Mouse (Mus musculus): ENCODE data around the gene Il9. TPM values are rescaled to one million over a fixed set of nuclear protein-coding genes. Genes with fewer than 3 reads are reported as not detected.

Gene Il9
- not detected in 2 replicates for polyA plus RNA-seq (2015; fragmentation: Nextera tagmentation; extraction: Ambion mirVana)

DNA sequence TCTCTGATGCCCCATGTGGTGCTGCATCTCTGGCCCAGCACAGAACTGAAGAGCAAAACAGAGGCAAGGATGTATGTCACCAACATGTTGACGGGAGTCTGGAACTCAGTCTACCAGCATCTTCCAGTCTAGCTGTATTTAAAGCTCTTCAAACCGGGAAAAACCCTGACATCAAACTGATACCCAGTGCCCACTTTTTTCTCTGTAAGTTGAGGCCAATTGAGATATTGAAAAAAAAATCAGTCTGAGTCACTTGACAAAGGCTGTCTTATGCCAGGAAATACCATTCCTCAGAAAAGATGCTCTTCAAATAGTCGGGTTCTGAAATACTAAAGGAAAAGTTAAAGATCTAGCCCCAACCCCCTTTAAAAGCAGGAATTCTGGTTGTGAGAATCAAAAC is at the start of gene Il9:
Il9 (minus strand) TSS at position 101 of the 400 bp plus-strand sequence.
- Histone ChIP-seq H3K36me3 (ENCODE audit: insufficient read depth, low read length) (no peaks in the 10 kb centered on the region), H3K4me3 (ENCODE audit: low read length) (no peak within 1 kb of the TSS), H3K27me3 (ENCODE audit: insufficient read depth, low read length) (no peaks in the 10 kb centered on the region), H3K27ac (ENCODE audit: low read length) (no peak within 1 kb of the TSS), H3K4me2 (replicated peaks; ENCODE audit: low read depth, low read length) (no peak within 1 kb of the TSS), H3K9me3 (ENCODE audit: low read length) (no peaks in the 10 kb centered on the region), H3K9ac (replicated peaks; ENCODE audit: low read length) (no peak within 1 kb of the TSS), H3K4me1 (ENCODE audit: insufficient read depth, low read length) (no peaks in the 10 kb centered on the region)
- WGBS, result 81% methylated on average over 3 of the region's 3 CpGs
- no peak for ATAC-seq (ENCODE audit: low FRiP score, low TSS enrichment)

DNA sequence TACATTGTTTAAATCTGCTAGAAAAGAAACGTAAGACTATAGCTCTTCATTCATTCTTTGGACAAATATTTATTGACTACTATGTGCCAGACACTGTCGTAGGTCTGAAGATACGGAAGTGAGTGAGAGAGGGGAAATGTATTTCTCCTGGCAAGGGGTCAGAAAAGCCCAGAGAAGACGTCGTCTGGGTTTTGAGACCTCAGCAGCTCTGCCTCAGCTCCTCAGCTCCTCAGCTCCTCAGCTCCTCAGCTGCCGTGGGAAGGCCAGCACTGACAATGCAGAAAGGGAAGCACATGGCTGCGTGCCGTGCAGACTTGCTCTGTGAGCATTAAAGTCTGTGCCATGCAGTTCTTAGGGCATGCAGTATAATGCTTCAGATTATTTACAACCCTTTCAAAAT is 47.6 kb upstream of the Il9 start:
- Histone ChIP-seq H3K9me3 (ENCODE audit: low read length) (peaks cover 7% of the 10 kb centered on the region), H3K4me3 (ENCODE audit: low read length) (no peak overlapping the region), H3K27me3 (ENCODE audit: insufficient read depth, low read length) (no peaks in the 10 kb centered on the region), H3K9ac (replicated peaks; ENCODE audit: low read length) (no peak overlapping the region), H3K4me2 (replicated peaks; ENCODE audit: low read depth, low read length) (no peak overlapping the region), H3K4me1 (ENCODE audit: insufficient read depth, low read length) (no peaks in the 10 kb centered on the region), H3K27ac (ENCODE audit: low read length) (no peak overlapping the region), H3K36me3 (ENCODE audit: insufficient read depth, low read length) (0 out of 2 replicates have a peak, but pooled peaks cover 6% of the 10 kb centered on the region)
- 55% methylated on average over 8 of the region's 8 CpGs for WGBS
- no peak for ATAC-seq (ENCODE audit: low FRiP score, low TSS enrichment)

DNA sequence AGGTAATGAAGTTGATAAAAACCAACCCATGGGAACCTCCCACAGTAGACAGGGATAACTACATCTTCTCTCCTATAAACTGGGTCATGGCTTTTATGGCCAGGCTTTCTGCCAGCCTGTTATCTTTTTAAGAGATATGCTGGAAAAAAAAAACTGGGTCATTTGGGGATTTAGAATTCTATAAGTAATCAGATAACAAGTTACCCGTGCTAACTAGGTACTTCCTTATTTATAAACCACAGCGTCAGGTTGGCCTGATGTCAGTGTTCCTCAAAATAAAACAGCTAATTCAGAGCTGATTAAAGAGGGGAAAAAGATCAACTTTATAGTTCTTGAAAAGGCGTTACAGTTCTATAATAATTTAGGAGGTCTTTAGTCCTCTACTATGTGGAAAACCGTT is 47.0 kb upstream of the Il9 start:
- WGBS, result 76% methylated on average over 4 of the region's 4 CpGs
- H3K9ac ChIP-seq (replicated peaks; ENCODE audit: low read length), result no peak overlapping the region
- no peaks in the 10 kb centered on the region for H3K4me1 ChIP-seq (ENCODE audit: insufficient read depth, low read length)
- H3K4me2 ChIP-seq (replicated peaks; ENCODE audit: low read depth, low read length), result no peak overlapping the region
- peaks cover 1% of the 10 kb centered on the region for H3K9me3 ChIP-seq (ENCODE audit: low read length)
- H3K27ac ChIP-seq (ENCODE audit: low read length), result no peak overlapping the region
- ATAC-seq (ENCODE audit: low FRiP score, low TSS enrichment), result no peak
- no peaks in the 10 kb centered on the region for H3K27me3 ChIP-seq (ENCODE audit: insufficient read depth, low read length)
- no peak overlapping the region for H3K4me3 ChIP-seq (ENCODE audit: low read length)
- H3K36me3 ChIP-seq (ENCODE audit: insufficient read depth, low read length), result 0 out of 2 replicates have a peak, but pooled peaks cover 2% of the 10 kb centered on the region

DNA sequence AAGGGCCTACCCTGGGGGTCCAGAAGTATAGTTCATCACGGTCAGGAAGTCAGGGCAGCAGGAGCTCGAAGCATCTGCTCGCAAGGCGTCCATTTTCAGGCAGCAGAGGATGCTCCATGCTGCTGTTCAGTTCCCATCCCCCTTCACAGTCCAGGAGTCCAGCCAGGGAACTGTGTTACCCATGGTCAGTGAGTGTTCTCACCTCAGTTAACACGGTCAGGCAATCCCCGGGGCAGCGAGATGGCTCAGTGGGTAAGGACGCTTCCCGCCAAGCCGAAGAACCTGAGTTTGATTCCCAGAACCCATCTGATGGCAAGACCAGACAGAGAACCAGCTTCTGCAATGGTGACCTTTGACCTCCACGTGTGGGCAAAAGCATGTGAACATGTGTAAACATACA is 46.2 kb upstream of the Il9 start:
- H3K4me3 ChIP-seq (ENCODE audit: low read length), result no peak overlapping the region
- H3K9ac ChIP-seq (replicated peaks; ENCODE audit: low read length), result no peak overlapping the region
- no peak overlapping the region for H3K27ac ChIP-seq (ENCODE audit: low read length)
- no peak overlapping the region for H3K4me2 ChIP-seq (replicated peaks; ENCODE audit: low read depth, low read length)
- H3K36me3 ChIP-seq (ENCODE audit: insufficient read depth, low read length), result no peaks in the 10 kb centered on the region
- WGBS, result 83% methylated on average over 11 of the region's 11 CpGs
- no peaks in the 10 kb centered on the region for H3K27me3 ChIP-seq (ENCODE audit: insufficient read depth, low read length)
- no peaks in the 10 kb centered on the region for H3K4me1 ChIP-seq (ENCODE audit: insufficient read depth, low read length)
- H3K9me3 ChIP-seq (ENCODE audit: low read length), result no peaks in the 10 kb centered on the region; the same call in 1 of the 2 replicates
- no peak for ATAC-seq (ENCODE audit: low FRiP score, low TSS enrichment)

DNA sequence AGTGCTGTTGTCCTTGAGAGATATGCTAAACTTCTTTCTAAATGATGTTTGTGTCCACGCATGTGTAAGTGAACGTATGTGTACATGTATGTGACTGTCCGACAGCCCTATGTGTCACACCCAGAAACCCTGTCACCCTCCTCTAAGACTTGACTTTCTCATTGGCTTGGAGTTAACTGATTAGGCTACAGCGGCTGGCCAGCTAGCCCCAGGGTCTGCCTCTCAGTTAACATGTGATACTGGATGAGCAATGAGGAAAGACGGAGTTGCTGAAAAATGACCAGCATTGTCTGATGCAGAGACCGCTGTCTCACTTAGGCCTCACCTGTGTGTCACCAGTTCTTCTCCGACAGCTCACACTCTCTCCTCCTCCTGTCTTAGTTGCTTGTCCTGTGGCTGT is 45.8 kb upstream of the Il9 start:
- H3K9me3 ChIP-seq (ENCODE audit: low read length), result no peaks in the 10 kb centered on the region
- H3K4me2 ChIP-seq (replicated peaks; ENCODE audit: low read depth, low read length), result no peak overlapping the region
- H3K36me3 ChIP-seq (ENCODE audit: insufficient read depth, low read length), result no peaks in the 10 kb centered on the region
- no peaks in the 10 kb centered on the region for H3K4me1 ChIP-seq (ENCODE audit: insufficient read depth, low read length)
- 93% methylated on average over 7 of the region's 7 CpGs for WGBS
- no peak overlapping the region for H3K4me3 ChIP-seq (ENCODE audit: low read length)
- no peaks in the 10 kb centered on the region for H3K27me3 ChIP-seq (ENCODE audit: insufficient read depth, low read length)
- H3K27ac ChIP-seq (ENCODE audit: low read length), result no peak overlapping the region
- no peak overlapping the region for H3K9ac ChIP-seq (replicated peaks; ENCODE audit: low read length)
- ATAC-seq (ENCODE audit: low FRiP score, low TSS enrichment), result no peak

DNA sequence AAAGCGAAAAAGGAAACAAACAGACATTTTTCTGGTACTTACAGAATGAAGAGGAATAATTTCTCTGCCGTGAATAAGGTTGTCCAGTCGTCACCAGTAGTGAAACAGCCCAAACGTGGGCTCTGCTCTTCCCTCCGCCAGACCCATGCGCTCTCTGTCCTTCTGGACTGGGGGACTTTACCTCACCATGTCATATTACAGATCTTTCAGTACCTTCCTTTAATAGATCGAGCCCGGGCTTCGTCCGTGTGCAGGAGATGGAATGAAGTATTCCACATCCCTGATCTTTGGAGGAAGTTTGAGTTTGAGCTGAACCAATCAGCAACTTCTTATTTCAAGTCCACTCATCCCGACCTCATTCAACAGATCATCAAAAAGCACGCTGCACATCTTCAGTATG is 44.8 kb upstream of the Il9 start:
- Histone ChIP-seq H3K27ac (ENCODE audit: low read length) (no peak overlapping the region), H3K27me3 (ENCODE audit: insufficient read depth, low read length) (no peaks in the 10 kb centered on the region), H3K4me3 (ENCODE audit: low read length) (no peak overlapping the region), H3K4me1 (ENCODE audit: insufficient read depth, low read length) (no peaks in the 10 kb centered on the region), H3K9me3 (ENCODE audit: low read length) (no peaks in the 10 kb centered on the region), H3K9ac (replicated peaks; ENCODE audit: low read length) (no peak overlapping the region), H3K36me3 (ENCODE audit: insufficient read depth, low read length) (no peaks in the 10 kb centered on the region), H3K4me2 (replicated peaks; ENCODE audit: low read depth, low read length) (no peak overlapping the region)
- WGBS, result 87% methylated on average over 12 of the region's 12 CpGs
- ATAC-seq (ENCODE audit: low FRiP score, low TSS enrichment), result no peak

DNA sequence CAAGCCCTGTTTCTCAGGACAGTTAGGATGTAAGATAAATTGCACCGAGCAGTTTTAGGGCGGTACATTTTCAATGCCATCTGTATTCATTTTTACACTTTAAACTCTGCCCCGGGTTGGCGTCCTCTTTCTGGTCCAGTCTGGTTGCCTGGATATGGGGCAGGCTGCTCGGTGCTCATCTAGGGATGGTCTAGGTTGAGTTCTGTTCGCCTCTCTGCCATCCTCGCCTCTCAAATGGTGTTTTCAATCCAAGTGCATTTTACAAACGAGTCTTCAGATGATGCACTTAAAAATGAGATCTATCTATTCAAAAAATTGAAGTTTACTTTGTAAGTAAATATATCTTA is 40.7 kb upstream of the Il9 start:
- Histone ChIP-seq H3K27ac (ENCODE audit: low read length) (no peak overlapping the region), H3K36me3 (ENCODE audit: insufficient read depth, low read length) (no peaks in the 10 kb centered on the region), H3K9me3 (ENCODE audit: low read length) (no peaks in the 10 kb centered on the region), H3K4me3 (ENCODE audit: low read length) (peak overlapping the region; percentile 75), H3K27me3 (ENCODE audit: insufficient read depth, low read length) (no peaks in the 10 kb centered on the region), H3K4me2 (replicated peaks; ENCODE audit: low read depth, low read length) (peak overlapping the region; percentile 95), H3K4me1 (ENCODE audit: insufficient read depth, low read length) (no peaks in the 10 kb centered on the region), H3K9ac (replicated peaks; ENCODE audit: low read length) (peak overlapping the region; percentile 74)
- ATAC-seq (ENCODE audit: low FRiP score, low TSS enrichment), result peak; percentile 2; the same call in 1 of the 2 replicates
- WGBS, result 3% methylated on average over 8 of the region's 8 CpGs

DNA sequence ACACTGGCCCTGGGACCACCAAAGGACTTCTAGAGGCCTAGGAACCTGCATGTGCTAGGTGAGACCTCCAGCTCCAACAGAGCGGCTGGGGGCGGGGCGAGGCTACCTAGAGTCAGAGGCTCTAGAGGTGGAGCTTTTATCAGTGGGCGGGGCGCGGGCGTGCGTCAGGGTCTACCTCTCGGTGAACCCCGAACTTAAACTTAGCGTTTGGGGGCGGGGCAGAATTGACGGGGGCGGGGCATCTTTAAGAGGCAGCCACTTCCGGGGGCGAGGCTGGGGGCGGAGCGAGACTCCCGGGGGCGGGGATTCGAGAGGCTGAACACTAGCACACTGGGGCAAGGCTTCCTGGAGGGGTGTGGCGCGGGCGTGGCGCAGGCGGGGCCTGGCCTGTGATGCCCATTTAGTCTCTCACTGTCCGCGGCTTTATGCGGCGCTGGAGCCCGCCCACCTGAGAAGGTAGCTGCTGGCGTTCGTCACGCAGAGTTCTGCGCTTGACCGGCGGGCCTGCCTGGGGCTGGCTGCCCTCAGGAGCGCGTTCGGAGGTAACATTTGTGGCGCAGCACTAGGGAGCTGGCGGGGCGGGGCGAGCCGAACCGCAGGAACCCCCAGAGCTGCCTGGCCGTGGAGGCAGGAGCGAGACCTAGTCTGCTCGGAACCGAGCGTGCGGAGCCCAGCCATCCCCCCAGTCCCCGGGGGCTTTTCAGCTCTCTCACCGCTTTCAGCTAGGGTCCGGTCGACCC is 40.2 kb upstream of the Il9 start, which contains the start of gene Fbxl21:
Fbxl21 (plus strand) TSS at position 392 of the 740 bp plus-strand sequence.
- under 1% methylated on average over 56 of the region's 56 CpGs for WGBS
- Histone ChIP-seq H3K4me1 (ENCODE audit: insufficient read depth, low read length) (no peaks in the 10 kb centered on the region), H3K4me3 (ENCODE audit: low read length) (peak within 1 kb of the TSS; percentile 75), H3K36me3 (ENCODE audit: insufficient read depth, low read length) (no peaks in the 10 kb centered on the region), H3K9me3 (ENCODE audit: low read length) (no peaks in the 10 kb centered on the region), H3K9ac (replicated peaks; ENCODE audit: low read length) (peak within 1 kb of the TSS; percentile 74), H3K27ac (ENCODE audit: low read length) (peak within 1 kb of the TSS; percentile 52; the same call in 1 of the 2 replicates), H3K4me2 (replicated peaks; ENCODE audit: low read depth, low read length) (peak within 1 kb of the TSS; percentile 95), H3K27me3 (ENCODE audit: insufficient read depth, low read length) (no peaks in the 10 kb centered on the region)
- peak; percentile 99 for ATAC-seq (ENCODE audit: low FRiP score, low TSS enrichment)

DNA sequence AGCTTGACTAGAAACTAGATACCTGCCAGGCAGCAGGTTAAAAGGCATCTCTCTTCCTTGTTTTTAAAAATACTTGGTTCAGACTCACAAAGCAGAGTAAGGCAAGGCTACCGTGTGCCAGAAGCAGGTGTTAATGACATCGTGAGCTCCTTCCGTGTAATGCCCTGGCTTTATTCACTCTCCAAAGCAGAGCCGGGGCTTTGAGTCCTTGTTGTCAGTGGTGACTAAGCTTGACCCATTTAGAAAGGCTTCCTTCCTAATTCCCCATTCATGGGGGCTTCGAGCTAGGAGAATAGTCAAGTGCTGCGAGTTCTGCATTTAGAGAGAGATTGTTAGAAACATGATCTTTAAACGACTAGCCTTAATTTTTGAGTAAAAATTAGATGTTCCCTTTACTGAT is 34.8 kb upstream of the Il9 start:
- Histone ChIP-seq H3K27me3 (ENCODE audit: insufficient read depth, low read length) (no peaks in the 10 kb centered on the region), H3K4me1 (ENCODE audit: insufficient read depth, low read length) (no peaks in the 10 kb centered on the region), H3K4me3 (ENCODE audit: low read length) (no peak overlapping the region), H3K4me2 (replicated peaks; ENCODE audit: low read depth, low read length) (no peak overlapping the region), H3K27ac (ENCODE audit: low read length) (no peak overlapping the region), H3K9me3 (ENCODE audit: low read length) (no peaks in the 10 kb centered on the region), H3K9ac (replicated peaks; ENCODE audit: low read length) (no peak overlapping the region), H3K36me3 (ENCODE audit: insufficient read depth, low read length) (no peaks in the 10 kb centered on the region)
- ATAC-seq (ENCODE audit: low FRiP score, low TSS enrichment), result no peak
- WGBS, result 60% methylated on average over 7 of the region's 7 CpGs

DNA sequence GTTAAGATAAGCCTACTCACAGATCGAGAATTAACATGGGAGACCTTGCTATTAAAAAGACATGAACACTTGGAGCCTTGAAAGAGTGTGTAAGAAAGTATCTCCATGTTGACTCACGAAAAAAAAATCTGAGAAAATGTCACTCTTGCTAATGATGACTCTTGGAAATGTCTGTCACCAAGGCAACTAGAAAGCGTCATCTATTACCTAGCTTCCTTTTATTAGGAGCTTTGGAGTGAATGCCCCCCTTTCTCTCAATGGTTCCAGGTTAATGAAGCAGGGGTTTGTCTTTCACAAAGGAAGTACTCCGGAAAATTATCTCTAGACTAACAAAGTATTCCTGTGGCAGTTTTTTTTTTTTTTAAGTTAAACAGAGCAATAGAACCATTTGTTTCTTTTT is 34.3 kb upstream of the Il9 start:
- Histone ChIP-seq H3K27me3 (ENCODE audit: insufficient read depth, low read length) (no peaks in the 10 kb centered on the region), H3K9ac (replicated peaks; ENCODE audit: low read length) (no peak overlapping the region), H3K4me1 (ENCODE audit: insufficient read depth, low read length) (no peaks in the 10 kb centered on the region), H3K4me2 (replicated peaks; ENCODE audit: low read depth, low read length) (no peak overlapping the region), H3K9me3 (ENCODE audit: low read length) (no peaks in the 10 kb centered on the region), H3K4me3 (ENCODE audit: low read length) (no peak overlapping the region), H3K27ac (ENCODE audit: low read length) (no peak overlapping the region), H3K36me3 (ENCODE audit: insufficient read depth, low read length) (no peaks in the 10 kb centered on the region)
- WGBS, result 67% methylated on average over 4 of the region's 4 CpGs
- ATAC-seq (ENCODE audit: low FRiP score, low TSS enrichment), result no peak
